Mouse (Mus musculus): ENCODE data around the gene Cdca4. TPM values are rescaled to one million over a fixed set of nuclear protein-coding genes. Genes with fewer than 3 reads are reported as not detected.

Cdca4 gene
- total RNA-seq, 2 experiments from 2014 or later, result 13.7 to 16.6 TPM

- no peak for DNase-seq
- intact Hi-C loops (cut with DNase I), result no loop called here
Measured at GRCm38 (mm10) chr12:112770396-112770795, 58.8 kb downstream of the Cdca4 start.

Other genes starting within 250 kb of the Cdca4 start
- 10 to 100 TPM; 18.4 to 23.3 TPM for gene Inf2, start 240.6 kb downstream of the Cdca4 start, total RNA-seq (2021)
- gene Adssl1, start 209.4 kb downstream of the Cdca4 start, total RNA-seq (2021), result 100 to 1,000 TPM; 129 to 136 TPM
- gene Siva1, start 184.7 kb downstream of the Cdca4 start, total RNA-seq (2021), result 10 to 100 TPM; 26.4 to 31.4 TPM
- gene Akt1, start 154.5 kb downstream of the Cdca4 start, total RNA-seq (2021), result 100 to 1,000 TPM; 346 to 355 TPM
- gene Zbtb42, start 150.6 kb downstream of the Cdca4 start, total RNA-seq (2021), result 1 to 10 TPM; 7.7 to 8.5 TPM
- gene Cep170b, start 109.0 kb downstream of the Cdca4 start, total RNA-seq (2021), result 10 to 100 TPM; 11.3 to 11.9 TPM
- 1 to 10 TPM; 5.7 to 5.8 TPM for gene Pld4, start 68.8 kb downstream of the Cdca4 start, total RNA-seq (2021)
- gene Ahnak2, start 26.8 kb downstream of the Cdca4 start, total RNA-seq (2021), result 10 to 100 TPM; 13.6 to 17.4 TPM
- 1 to 10 TPM; 2.4 to 3.1 TPM for gene Clba1, start 20.5 kb downstream of the Cdca4 start, total RNA-seq (2021)
- under 1 TPM; 0.17 to 0.19 TPM for gene Gpr132, start 38.8 kb upstream of the Cdca4 start, total RNA-seq (2021)
- 10 to 100 TPM; 36.1 to 38.5 TPM for gene Jag2, start 100.4 kb upstream of the Cdca4 start, total RNA-seq (2021)
- gene Nudt14, start 112.7 kb upstream of the Cdca4 start, total RNA-seq (2021), result 10 to 100 TPM; 11.7 to 11.8 TPM
- gene Btbd6, start 147.1 kb upstream of the Cdca4 start, total RNA-seq (2021), result 10 to 100 TPM; 22.9 to 24.5 TPM
- gene Brf1, start 171.3 kb upstream of the Cdca4 start, total RNA-seq (2021), result 10 to 100 TPM; 29.3 to 35.8 TPM
- 10 to 100 TPM; 29.3 to 30.4 TPM for gene Pacs2, start 185.1 kb upstream of the Cdca4 start, total RNA-seq (2021)
- gene Tex22, start 245.1 kb upstream of the Cdca4 start, total RNA-seq (2021), result under 1 TPM in 1 of 2 experiments, not detected in 1; 0.41 TPM

Data from heart, postnatal 10 days (tissue).